Mouse (Mus musculus) lung, postnatal 4 days (tissue): ENCODE measurements at regions not wholly inside any gene's neighbourhood (a gene's known extent, or its start where the extent isn't known, plus 50 kb on each side); places are given as distances from the start of the nearest gene placed in this dataset.

Source experiments
- DNase-seq, 2 experiments: peaks; one replicate each; pipeline ENCODE4 v3.0.0; 2021

DNA sequence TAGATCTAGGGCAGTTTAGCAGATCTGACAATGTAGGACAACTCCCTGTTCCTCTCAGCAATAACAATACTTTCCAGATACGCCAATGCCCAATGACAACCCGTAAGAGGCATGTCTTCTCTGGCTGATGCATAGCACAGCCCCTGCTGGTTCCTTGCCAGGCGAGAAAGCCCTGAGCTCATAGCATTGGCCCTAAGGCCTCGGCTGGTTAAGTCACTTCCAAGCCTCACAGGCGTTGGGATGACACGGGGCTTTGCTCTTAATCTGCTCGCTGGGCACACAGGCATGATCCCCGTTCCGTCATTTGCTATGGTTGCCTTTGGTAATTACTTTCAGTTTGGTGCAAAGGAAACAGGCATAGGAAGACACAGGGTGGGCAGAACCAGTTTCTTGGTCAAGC, 111.0 kb upstream of the Sulf2 start:
- no peak for DNase-seq

DNA sequence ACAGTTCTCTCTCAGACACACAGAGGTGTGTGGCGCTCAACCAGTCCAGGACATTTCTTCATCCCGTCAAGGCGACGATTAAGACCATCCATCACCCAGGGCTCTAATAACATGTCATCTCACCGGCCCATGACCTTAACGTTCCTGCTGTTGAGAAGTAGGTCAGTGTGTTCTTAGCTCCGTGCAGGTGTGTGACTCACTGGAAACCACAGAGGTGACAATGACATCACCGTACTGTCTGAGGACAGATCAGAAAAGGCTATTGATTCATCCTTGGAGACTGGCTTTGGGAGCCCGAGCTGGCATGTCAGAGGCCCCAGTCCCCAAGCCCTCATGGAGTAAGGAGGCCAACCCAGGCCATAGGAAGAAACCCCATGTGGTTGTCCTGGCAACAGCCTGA, 109.3 kb upstream of the Sulf2 start:
- DNase-seq: no peak

DNA sequence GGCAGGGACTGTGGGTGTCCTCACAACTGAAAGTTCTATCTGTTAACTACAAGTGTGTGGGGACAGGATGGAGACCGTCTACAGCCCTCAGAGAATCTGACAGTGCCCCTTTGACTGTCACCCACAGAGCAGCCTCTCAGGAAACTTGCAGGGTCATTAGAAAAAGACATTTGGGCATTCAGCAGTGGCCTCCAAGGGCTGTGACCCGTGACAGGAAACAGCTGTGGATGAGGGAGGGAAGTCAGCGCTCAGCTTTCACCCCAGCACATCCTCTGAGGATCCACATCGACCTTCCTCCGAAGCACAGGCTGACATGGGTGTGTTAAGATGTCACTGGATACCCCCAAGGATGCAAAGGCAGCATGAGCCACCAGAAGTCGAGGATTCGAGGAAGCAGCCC, 106.3 kb upstream of the Sulf2 start:
- DNase-seq: peak; percentile 36 to 65

DNA sequence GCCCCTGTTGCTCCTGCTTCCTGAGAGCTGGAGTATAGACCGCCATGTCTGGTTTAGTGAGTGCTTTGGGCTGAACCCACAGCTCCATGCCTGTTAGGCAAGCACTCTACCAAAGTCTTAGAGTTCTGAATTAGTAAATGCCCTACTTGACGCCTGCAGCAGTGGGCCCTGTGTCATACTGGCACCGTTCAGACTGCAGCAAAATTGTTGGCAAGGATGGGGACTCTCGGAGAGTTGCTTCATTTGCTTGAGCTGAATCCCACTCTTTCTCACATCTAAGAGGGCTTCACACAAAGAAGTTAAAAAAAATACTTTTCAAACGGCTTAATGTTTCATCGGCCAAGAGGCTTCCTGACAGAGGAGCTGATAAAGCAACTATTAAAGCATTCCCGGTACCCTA, 105.6 kb upstream of the Sulf2 start:
- DNase-seq: no peak

DNA sequence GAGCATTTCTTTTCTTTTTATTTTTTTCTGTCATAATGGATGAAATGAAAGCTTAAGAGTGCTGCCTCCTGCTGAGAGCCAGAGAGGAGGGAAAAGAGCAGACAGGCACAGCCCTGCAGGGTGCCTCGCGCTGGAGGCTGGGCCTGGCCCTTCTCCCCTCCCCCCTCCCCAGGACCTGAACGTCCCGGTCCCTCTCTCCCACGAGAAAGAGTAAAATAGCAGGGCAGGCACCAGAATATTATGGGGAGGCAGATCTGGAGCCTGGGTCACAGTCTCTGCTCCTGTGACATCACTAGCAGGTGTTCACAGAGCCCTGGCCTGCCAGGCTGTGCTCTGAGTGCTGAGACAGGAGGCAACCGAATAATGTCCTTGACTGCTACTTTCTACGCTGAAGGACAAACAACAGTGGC, 103.3 kb upstream of the Sulf2 start:
- DNase-seq: no peak

DNA sequence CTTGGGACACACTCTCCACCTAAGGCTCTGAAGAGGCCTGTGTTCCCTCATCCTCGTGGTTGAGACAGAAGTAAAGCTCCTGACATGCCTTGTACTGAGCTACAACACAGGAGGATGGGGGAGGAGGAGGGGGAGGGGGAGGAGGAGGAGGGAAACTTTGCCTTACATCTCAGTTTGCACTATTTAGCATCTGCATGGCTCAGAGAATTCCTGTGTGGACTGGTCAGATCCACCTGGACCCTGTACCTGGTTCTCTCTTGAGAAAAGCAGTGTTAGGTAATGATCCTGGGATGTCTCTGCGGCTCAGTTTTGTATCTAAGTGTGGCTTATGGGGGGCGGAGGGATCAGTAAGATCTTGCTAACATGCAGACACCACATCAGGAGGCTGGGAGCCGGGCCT, 102.2 kb upstream of the Sulf2 start:
- DNase-seq: no peak

DNA sequence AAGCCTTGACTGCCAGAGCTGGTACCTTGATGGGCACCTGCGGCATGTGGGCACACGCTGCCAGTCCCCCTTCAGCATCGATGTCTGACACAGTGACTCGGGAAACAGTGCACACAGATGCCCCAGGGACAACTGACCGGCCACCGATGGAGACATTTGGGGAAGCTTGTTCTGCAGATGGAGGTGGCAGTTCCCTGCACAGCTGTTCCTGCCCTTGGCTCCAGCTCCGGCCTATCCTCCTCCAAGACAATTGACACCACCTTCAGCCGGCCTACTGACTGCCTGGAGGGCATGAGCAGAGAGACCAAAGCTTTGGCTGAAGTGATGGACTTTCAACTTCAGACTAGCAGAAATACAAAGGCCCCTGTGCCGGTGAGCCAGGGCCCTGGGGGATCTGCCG, 100.7 kb upstream of the Sulf2 start:
- no peak for DNase-seq

DNA sequence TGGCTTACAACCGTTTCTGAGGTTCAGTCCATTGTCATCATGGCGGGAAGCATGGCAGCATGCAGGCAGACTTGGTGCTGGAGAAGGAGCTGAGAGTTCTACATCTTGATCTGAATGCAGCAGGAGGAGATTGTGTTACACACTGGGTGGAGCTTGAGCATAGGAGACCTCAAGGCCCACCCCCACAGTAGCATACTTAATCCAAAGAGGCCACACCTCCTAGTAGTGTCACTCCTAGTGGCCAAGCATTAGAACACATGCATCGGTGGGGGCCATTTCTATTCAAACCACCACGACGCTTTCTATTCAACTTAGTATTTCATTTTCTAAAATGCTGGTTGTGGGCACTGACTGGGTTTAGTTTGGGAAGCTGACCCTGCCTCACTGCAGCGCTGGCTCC, 99.1 kb upstream of the Sulf2 start:
- no peak for DNase-seq

DNA sequence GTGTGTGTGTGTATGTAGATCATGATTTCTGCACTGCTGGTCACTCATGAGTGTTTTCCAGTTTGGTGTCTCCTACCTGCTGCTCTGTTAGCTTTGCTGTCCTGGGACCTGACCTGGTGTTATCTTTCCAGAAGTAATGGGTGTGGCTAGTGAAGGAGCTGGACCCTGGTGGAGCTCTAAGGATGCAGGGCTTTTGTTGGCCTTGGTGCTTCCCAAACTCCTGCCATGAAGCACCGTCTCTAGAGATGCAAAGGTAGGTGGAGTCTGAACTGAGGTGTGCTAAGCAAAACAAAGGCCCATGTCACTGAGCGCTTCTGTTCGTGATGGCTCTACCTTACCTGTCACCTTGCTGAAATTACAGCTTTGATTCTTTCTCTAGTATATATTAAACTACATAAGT, 96.6 kb upstream of the Sulf2 start:
- DNase-seq: no peak

DNA sequence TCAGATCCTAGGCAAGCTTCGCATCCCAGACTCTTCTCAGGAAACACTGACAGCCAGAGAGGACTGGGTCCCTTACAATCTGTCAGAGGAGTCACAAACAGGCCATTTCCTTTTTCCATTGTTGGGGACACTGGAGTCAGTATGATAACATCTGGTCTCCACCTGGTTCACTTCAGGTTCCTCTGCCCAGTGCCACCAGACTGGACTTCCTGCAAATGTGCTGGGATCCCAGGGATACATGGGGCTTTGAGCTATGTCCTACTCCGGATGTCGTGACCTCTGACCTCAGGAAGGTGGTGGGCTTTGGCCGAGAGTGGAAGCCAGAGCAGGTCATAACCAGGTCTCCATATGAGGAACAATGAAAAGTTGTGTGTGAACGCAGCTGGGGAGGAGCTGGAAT, 96.0 kb upstream of the Sulf2 start:
- DNase-seq: peak; percentile 23 to 63

DNA sequence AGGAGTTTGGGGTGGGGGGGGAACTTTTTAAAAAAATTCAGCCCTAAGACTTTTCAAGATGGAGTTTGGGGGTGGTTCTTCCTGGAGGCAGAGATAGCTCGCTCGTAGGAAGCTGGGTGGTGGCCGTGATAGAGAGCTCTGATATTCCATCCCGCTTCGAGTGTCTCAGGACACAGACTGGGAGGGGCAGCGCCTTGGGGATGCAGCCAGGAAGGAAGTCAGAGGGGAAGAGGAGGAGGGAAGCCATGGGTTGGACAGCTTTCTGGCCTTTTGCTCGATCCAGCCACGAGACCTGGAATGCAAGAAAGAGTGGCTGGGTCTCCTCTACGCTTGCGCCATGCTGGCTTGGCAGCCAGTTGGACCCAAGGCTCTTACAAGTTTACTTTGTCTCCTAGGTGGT, 95.1 kb upstream of the Sulf2 start:
- DNase-seq: peak; percentile 46 to 71

DNA sequence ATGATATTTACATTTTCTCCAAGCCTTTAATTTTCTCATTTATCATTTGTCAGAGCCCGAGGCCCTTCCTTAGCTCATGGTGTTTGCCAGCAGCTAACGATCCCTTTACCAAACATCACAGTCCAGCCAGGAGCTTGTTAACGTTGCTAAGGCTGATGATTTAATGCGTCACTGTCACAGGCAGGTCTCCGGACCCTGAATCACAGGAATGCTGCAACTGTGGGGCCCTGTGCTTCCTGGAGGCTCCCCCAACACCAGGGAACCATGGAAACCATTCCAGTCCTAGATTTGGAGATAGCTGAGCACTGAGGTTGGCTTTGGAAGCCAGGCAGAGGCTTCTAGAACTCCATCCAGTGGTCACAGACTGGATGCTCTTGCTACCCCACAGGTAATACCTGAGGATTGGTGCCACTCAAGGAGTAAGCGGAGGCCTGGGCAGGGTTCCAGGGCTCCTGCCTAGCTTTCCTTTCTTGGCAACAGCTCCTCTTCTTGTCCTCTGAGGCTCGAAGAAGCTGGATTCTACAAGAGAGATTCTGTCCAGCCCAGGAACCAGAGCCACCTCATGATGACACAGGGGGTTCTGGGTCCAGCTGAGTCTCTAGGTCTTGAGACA, 94.0 kb upstream of the Sulf2 start:
- DNase-seq: no peak

DNA sequence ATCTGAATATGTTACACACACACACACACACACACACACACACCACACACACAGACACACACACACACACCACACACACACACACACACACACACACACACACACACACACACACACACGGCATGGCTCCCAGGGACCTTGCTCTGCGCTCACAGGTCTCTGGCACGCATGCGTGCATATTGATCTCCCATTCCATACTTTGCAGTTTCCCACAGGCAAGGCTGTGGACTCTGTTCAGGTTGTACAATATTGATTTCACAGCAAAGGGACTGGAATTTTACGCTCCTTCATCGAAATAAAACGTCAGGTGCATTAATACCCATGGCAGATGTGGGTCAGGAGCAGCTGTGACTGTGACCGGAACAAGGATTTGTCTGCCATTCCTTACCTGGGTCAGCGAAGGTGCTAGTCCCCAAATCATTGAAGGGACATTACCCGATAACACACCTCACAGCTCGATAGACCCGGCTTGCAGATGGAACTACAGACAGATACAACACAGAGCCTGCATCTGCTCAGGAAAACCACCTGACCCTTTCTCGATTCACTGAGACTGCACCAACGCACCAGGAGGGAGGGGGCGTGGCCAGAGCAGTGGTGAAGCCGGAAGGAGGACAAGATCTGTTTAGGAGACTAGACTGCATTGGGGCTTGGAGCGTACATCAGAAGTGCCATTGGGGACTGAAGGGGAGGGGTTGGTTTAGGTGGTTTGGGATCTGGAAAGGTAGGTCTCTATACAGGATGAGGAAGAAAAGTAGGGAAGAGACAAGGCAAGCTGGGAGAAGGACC, 91.1 kb upstream of the Sulf2 start:
- DNase-seq: no peak

DNA sequence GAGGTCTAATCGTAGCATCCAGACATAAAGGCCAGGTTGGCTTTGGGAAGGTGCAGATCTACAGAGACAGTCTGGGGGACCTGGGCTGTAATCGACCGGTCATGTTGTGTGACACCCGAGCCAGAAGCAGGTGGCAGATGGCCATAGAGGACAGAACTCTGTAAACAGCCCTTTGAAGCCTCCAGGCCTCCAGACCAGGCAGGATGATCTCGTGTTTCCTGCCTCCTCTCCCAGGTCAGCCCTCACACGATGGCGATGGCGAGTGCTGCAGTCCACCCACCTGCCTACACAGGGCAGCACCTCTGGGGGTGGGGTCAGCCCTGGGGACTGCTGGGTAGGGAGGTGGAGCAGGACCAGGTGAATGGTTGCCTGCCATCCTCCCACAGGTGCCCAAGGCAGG, 89.8 kb upstream of the Sulf2 start:
- DNase-seq: no peak

DNA sequence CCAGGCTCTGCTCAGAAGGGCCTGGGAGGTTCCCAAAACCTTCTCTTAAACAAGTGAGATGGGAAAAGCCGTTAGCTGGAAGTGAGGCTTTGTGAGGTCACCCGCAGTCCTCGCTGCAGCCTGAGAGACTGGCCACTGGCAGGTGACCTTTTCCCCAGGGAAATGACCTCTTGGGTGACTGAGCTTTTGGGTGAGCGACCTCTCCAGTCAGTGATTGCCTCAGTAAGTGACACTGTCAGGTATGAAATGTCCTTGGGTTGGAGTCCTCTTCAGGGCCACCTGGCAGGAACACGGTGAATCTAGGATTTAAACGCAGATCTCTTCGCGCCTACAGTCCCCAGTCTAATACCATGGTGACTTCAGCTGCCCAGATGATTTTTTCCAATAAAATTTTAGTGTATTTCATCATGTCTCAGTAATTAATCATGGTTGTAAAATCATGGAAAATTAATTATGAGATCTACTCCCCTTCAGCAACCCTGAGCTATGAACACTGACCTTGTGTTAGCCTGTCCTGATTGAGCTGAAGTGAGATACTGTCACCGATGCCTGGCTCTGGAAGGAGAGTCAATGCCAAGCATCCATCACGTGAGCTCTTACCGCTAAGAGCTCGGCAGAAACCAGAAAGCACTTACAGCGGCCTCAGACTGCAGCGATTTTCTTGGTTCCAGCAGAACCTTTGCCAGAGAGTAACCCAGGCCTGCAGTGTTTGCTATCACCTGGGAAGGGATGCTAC, 87.5 kb upstream of the Sulf2 start:
- DNase-seq: no peak

DNA sequence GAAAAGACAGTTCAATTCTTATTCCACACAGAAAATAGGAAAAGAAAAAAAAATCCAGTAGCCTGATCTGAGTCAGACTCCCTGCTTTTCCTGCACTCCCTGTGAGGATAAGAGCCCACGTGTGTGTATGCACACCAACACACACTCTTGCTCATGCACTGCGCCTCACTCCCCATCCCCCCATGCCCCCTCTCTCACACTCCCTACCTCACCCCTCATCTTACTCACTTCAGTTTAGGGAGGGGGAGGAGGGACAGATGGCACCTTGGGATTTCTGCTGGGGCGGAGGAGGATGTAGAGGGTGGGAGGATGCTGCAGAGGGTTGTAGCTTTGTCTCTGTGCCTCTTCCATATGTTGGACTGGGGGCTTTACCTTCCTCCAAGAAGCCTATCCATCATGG, 85.8 kb upstream of the Sulf2 start:
- no peak for DNase-seq

DNA sequence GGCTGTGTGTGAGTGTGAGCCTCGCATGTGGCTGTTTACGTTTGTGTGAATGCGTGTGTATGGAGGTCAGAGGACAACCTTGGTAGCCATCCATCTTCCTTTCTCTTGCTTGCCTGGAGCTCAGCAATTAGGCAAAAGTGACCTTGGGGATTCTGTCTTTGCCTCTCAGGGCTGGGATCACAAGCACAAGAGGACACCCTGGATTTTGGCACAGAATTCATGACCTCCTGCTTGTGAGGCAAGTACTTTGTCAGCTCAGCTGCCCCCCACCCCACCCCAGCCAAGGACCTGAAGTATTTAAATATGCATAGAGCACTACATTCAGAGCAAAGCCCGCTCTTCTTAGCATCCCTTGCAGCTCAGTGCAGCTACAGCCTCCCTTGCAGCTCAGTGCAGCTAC, 84.6 kb upstream of the Sulf2 start:
- DNase-seq: no peak

DNA sequence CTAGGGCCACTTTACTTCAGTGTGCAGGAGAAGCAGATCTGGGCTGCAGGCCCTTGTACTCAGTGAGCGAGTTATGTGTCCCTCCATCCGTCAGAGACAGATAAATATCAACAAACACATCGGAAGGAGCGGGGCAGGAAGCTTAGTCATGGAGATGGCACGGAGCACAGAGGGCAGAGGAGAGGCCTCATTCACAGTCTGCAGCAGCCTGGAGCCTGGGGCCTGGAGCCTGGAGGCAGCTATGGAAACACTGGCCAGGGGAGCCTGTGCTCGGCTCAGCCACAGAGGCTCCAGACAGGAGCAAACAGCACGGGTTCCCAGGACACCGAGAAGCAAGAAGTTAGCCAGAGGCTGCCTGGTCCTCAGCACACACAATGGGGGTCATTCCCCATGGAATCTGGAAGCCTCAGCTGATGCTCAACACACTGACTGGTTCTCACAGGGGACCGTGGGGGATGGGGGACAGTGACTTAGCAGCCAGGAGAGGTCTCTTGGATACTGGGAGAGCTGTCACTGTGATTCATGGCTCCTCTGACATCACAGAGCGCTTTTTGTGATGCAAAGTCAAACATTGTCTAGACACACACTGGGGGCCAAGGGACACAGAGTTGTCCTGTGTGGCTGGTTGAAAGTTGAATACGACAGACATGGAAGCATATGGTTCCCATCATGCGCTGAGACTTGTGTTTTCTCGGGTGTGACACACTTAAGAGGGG, 82.2 kb upstream of the Sulf2 start:
- DNase-seq: peak; percentile 25 to 57

DNA sequence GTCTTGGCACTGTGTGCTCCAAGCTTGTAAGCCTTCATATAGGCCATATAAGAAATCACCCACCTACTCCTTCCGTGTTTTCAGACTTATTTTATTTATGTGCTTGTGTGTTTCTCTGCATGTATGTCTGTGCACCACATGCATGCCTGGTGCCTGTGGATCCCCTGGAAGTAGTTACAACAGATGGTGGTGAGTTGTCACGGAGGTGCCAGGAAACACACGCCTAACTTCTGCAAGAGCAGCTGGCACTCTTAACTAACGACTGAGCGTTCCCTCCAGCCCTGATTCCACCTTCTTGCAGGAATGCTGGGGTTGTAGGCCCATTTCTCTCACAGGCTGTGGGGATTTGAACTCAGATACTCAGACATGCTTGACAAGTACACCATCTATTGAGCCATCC, 80.6 kb upstream of the Sulf2 start:
- no peak for DNase-seq

DNA sequence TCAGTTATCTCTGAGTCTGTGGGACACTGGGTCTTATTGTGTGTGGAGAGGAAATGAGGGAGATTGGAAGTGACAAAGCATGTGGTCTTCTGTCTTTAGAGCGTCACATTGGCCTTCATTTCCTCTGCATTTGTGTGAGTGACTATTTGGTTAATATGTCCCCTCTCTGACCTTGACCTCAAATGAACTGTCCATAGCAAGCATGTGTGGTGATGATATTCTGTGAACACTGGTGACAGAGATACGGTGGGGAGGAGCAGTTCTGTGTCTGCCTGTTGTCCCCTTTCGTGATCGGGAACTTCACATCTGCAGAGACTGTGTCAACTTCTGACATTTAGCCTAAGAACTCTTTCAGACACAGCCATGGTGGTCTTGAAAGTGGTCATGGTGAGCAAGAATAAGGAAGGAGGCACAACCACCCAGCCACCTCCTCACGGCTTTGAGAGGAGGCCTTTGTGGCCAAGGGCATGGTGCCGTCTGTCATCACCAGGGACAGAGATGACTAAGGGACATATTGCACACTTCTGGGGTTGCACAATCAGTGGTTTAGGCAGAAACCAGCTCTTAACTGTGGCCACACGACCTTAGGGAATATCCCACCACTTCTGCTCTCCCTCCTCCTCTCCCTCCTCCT, 79.2 kb upstream of the Sulf2 start:
- peak; percentile 54 to 67 for DNase-seq

DNA sequence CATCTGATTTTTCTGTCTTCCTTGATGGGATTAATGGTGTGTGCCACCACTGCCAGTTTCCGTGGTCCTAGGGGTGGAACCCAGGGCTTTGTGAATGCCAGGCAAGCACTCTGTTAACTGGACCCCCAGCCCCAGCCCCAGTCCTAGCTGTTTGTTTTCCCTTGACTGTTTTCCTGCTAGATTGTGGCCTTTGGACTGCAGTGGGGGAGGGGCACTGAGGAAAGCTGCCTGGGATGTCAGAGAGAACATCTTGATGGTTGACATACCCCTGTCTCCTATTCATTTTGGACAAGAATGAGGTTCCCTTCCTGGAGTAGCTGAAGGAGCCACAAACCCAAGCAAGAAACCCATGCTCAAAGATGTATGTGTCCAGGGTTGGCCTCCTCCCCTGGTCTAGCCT, 77.8 kb upstream of the Sulf2 start:
- DNase-seq: no peak

DNA sequence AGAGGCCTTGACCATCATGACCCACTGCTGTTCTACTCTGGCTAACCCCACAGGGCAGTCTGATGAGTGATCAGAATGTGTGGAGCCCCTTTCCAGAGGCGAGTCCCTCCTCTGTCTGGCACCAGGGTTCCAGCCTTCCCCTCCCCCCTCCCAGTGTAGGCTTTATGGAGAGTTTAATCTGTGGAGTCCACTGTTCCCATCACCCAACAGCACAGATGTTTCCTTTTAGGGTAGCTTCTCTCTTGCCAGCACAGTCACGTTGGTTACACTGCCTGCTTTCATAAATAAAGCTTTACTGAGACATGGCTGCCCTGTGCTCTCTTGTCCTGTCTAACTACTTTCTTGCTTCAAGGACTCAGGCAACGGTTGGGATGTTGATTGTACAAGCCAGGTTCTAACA, 76.9 kb upstream of the Sulf2 start:
- DNase-seq: no peak

DNA sequence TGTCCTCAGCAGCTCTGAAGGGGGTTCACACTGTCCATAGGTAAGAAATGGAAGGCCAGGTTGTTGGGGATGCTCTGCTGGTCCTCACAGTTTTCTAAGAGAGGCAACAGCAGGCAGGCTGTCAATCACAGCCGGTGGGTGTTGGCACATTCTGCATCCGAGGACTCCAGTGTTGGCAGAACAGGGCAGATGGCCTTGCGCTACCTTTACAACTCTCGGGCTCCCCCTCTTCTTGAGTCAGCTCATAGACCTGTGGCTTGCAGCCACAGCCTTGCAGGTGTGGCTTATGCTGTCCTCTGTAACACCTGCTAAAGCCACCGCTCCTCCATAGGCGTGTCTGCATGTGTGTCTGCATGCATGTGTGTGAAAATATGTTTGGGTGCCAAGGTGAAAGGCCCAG, 75.2 kb upstream of the Sulf2 start:
- DNase-seq: no peak
